Mouse (Mus musculus): ENCODE measurements at regions not wholly inside any gene's neighbourhood (a gene's known extent, or its start where the extent isn't known, plus 50 kb on each side); places are given as distances from the start of the nearest gene placed in this dataset.

DNA sequence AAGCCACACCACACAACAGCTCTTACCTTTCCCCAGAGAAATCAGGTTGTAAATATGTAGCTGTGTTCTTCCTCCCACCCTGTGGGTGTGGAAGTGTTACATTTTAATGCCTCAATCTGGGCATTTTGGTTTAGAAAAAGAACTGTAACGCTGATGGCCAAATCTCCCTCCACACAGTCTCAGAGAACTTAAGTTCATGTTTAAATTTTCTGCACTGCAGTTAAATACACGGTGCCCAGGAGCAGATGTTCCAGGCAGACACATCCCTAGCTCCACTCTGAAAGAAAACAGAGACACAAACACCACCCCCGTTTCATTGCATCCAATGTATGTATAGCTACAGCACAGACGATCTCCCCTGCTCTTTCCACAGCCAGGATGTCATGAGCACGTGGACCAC is 206.1 kb downstream of the Tle3 start:
- no peak for DNase-seq (ENCODE audit: low spot score)

DNA sequence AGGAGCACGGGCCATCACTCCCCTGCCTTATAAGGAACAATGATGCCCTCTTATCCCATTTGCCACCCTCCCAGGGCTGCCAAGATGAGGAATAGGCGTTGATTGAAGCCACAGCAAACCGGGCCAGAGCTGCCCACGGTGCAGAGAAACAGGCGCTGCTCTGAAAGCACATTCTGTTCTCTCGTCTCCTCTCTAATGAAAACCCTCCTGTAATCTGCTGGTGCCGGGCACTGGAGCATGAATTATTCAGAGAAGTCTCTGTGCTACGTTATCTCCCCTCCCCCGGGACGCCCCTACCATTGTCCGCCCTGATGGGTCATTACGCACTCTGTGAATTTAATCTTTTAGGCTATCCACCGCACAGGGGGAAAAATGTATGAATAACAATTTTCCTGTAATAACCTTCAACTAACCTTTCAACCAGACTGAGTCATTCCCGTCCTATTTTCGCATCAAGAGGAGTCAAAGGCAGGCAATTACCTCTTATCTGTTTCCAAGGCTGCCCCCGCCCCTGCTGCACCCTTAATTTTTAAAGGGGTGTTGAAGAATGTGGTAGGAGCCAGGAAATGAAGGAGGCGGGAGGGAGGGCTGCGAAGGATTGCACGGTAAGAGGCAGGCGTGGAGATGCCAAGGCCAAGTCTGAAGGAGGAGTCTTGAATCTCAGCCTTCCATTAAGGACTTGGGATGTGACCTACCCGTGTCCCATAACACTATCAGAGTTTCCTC is 201.6 kb downstream of the Tle3 start:
- no peak for DNase-seq (ENCODE audit: low spot score)

DNA sequence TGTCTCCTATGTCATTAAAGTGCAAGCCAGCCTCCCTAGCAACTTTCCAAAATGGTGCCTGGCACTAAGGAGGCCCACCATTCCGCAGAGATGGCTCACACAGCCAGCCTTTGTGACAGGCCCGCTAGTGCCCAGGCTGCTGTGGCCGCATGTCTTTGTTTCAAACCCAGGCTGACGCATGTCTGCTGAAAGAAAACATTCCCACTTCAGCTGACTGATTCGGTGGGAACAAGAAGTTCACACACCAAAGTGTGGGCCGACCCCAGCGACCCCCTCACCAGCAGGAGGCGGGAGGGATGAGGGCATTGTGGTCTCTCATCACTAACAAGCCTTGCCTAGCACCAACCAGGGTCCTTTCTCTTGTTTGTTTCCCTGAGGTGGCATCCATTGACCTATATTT is 190.9 kb downstream of the Tle3 start:
- no peak for DNase-seq (ENCODE audit: low spot score)

DNA sequence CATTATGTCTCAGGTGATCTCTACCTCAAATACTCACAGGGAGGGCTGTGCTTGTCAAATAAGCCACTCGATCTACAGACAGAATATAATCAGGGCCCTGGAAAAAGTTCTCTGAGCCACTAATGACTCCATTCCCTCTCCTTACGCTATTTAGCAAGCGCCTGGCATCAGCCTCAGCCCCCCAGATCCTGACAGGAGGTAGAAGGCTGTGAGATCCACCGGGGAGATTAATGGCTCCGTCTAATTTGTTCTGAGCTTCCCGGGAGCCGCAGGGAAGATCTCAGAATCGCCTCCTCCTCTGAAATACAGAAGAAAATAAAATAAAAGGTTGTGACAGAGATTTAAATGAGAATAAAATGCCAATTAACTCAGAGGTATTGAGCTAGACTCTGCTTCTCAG is 189.4 kb downstream of the Tle3 start:
- no peak for DNase-seq (ENCODE audit: low spot score)

DNA sequence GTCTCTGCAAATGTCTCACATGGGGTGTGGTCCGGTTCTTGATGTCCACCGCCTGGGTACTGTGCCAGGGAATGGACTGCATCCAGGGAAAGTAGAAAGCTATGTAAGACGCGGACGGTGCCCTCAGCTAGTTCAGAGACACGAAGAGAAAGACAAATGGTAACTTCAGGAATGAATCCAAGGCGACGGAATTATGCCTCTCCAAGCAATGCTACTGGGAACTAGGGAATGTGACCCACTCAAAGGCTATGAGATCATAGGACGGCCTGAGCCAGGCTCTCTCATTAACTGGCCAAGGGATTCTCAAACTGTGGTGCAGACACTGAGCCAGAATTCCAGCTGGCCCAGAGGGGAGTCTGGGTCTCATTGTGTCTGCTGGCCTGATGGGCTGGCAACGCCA is 186.5 kb downstream of the Tle3 start:
- no peak for DNase-seq (ENCODE audit: low spot score)

DNA sequence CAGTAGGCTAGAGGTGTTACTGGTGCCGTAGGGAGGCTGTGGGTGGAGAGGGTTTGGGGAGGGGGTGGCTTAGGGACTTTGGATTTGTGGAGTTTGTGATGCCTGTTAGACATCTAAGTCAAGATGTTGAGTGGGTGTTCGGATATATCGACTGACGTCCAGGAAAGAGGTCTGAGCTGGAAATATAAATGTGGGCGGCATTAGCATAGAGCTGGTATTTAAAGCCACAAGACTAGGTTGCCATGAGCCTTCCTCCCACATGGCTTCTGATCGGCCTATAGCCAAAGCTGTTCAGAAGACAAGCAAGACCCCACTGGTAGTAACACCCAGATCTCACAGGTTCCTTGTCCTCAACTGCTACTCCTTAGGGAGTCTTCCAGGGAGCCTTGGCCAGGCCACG is 184.9 kb downstream of the Tle3 start:
- DNase-seq (ENCODE audit: low spot score): no peak

DNA sequence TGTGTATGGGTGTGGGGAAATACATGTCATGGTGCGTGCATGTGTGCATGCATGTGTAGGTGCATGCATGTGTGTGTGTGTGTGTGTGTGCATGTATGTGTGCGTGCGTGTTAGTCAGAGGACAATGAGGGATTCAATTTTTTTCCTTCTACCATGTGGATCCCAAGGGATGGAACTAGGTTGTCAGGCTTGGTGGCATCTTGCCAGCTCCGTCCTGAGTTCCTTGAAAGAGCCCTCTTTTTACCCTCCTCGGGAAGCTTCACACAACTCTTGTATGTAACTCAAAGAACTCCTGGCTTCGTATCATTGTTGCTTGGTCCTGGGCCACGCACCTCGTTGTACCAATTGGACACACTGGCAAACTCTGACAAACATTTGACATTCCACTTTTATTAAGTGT is 183.0 kb downstream of the Tle3 start:
- DNase-seq (ENCODE audit: low spot score): no peak

DNA sequence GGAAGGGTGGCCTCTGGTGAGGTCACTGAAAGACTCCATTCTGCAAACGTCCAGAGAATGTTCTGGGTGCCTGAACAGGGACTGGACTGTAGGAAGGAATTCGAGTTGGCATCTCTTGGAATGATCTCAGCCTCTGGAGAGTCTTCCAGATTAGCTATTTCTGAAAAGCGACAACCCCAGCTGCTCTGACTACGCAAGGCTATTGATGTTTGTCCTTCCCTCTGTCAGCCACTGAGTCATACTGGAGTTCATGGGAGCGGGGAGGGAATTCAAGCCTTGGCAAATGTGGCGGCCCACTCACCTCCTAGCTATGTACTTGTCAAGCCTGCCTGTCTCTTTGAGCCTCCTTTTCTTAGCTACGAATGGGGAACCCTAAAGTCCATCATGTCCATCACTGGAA is 182.4 kb downstream of the Tle3 start:
- DNase-seq (ENCODE audit: low spot score): no peak

DNA sequence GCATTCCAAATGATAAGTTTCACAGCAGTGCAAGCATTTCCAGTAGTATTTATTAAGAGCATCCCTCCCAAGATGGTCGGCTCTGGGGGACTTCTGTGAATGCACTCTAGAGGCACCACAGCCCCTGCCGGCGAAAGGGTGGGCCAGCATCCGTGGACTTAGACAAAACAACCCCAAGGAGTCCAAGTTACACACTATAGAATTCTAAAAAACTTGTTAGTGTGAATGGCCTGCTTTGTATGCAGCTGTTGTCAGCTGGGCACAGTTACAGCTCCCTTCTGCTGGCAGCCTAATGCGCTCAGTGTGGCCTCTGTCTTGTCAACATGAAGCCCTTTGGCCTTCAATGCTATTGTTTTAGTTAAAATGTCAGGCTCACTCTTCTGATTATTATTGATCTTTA is 181.5 kb downstream of the Tle3 start:
- DNase-seq (ENCODE audit: low spot score): no peak

DNA sequence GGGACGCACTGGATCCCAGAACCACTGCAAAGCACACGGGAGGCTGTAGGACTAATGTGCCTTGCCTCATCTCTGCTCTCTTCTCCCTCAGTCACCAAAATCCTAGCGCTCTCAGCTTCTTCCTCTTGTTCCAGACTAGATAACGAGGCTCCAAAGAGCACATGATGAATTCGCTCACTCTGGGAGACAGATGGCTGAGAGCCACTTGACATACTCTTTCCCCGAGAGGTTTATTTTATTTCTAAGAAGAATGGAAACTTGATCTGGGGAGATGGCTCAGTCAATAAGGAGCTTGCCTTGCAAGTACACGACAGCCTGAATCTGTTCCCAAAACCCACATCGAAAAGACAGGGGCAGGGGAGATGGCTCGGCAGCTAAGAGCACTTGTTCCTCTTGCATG is 179.2 kb downstream of the Tle3 start:
- DNase-seq (ENCODE audit: low spot score): no peak

DNA sequence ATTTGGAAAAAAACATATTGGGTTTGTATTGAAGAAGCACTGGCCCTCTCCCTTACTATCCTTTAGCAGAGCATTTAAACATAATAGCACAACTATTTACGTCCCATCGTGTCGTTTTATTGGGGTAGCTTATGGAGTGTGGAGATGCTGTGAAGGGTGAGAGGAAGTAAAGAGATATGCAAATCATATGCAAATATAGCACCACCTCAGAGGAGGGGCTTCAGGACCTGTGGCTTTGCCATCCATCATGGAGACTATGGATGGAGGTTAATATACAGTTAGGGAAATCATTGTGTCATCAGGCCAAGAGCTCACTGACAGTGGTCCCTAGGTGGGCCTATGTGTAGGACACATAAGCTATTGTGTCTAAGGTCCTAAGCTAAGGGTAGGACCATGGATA is 178.2 kb downstream of the Tle3 start:
- no peak for DNase-seq (ENCODE audit: low spot score)

DNA sequence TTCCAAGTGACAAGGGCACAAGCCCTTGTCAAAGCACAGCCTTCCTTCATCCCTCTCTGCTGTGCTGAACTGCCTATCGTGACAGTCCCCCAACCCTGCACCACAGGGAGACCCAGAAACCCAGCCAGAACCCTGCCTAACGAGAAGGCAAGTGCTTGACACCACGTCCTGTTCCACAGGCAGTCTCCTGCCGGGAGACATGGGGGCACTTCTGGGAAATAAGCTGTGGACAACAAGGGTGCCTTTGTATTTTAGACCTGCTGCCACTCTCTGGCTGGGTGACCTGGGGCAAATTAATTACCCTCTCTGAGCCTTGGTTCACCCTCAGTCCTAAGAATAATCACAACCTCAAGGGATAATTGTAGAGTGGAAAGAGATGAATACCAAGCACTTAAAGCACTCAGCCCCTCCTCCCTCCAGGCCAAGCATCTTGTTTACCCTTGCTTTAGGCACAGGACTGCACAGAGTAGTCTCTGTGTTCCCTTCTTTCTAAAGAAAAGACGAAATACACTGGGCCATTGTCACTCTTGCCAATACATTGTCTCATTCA is 177.6 kb downstream of the Tle3 start:
- no peak for DNase-seq (ENCODE audit: low spot score)

DNA sequence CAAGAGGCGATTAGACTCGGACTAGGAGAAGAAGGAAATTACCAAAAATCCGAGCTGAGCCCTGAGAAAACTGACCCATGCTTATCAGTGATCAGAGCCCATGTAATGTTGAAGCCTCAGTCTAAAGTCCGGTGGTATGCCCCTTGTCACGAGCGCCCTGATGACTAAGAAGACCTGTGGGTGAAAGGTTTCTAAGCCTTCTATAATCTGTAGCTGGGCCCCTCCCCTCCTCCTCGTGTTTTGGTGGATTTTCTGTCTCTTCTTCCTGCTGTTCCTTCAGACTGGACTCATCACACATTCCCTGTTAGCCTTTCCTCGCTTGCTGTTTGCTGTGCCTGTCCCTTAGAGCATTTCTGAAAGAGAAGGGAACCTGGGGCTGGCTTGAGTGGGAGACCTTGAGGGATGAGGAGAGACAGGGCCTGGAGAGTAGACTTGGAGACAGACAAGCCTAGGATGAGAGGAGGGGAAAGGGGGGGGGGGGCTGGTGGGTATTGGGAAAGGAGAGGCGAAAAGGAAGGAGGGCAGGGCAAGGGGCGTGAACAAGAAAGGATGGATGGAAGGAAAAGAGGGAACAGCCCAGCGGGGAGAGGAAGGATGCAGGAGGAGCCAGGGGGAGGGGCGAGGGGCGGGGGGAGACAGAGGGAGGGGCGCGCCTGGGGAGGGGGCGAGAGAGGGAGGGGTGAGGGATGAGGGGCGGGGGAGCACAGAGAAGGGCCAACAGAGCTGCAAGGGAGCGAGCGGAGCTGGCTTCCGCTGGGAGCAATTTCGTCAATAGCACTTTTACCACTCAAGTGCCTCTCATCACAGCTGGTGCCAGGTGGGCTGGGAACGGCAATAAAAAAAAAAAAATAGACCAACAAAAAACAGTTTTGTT is 165.4 kb downstream of the Tle3 start:
- no peak for DNase-seq (ENCODE audit: low spot score)

DNA sequence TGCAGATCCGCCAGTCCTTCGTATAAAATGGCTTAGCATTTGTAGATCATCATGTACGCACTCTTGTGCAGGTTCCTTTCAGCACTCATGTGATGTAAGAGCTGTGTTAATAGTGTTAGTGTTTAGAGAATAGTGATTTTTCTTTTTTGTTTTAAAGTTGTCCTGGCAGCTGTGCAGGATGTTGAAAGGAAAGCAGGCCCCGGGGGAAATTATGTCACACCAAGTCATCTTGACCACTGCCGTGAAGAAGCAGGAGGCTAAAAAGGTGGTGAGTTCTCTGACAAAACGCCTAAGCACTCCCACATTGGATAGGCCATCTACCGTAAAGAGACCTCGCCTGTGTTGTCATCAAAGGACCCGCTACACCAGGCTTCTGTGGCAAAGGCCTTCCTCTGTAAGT is 161.1 kb downstream of the Tle3 start:
- no peak for DNase-seq (ENCODE audit: low spot score)

DNA sequence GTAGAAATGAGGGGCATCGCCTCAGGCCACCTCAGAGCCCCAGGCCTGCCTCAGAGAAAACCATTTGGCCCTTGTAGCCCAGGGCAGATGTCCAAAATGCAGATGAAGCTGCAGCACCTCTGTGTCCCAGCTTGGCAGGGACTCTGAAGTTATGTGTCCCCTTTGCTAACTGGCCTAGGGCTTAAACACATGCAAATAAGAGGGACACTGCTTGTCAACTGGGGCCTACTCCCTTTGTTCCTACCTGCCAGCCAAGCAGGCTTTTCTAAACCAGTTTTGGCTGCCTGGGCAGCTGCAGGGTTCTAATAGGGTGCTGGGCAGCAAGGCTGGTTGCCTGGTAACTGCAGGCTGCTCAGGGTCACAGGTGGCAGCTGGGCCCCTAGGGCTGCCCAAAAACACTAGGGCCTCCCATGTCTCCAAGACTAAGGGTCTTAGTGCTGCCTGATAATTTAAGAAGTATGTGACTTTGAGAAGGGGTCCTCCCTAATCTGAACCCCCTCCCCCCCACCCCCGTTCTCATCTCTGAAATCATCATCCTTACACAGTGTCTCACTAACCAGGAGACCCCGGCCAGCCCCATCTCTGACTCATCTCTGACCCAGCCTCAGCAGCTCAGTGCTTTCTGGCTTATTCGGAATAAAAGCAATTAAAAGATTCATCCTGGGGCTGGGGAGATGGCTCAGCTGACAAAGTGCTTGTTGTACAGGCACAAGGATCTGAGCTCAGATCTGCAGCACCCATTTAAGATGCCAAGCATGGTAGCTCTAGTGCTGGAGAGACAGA is 158.3 kb downstream of the Tle3 start:
- DNase-seq (ENCODE audit: low spot score): no peak

DNA sequence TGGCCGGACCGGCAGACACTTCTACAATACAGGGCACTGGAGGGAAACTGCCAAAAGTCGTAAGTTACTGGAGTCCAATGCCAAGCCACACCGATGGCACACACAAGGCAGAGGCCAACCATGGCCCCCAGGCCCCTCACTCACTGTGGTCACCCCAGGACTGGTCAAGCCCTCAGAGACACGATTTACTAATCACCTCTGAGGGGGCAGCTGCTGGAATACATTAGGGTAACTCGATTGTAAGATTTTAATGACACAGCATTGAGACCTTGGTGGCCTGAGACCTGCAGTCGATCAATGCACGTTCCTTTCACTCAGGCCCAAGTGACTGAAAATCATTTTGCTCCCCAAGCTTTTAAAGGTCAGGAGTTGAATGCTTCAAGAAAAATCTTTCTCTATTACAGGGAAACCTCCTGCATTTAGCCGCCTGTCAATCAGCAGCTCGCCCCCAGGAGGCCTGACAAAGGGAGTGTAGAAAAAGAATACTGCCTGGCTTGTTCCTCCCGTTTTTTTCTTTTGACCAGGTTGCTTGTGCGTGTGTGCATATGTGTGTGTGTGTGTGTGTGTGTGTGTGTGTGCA is 156.2 kb downstream of the Tle3 start:
- DNase-seq (ENCODE audit: low spot score): no peak

DNA sequence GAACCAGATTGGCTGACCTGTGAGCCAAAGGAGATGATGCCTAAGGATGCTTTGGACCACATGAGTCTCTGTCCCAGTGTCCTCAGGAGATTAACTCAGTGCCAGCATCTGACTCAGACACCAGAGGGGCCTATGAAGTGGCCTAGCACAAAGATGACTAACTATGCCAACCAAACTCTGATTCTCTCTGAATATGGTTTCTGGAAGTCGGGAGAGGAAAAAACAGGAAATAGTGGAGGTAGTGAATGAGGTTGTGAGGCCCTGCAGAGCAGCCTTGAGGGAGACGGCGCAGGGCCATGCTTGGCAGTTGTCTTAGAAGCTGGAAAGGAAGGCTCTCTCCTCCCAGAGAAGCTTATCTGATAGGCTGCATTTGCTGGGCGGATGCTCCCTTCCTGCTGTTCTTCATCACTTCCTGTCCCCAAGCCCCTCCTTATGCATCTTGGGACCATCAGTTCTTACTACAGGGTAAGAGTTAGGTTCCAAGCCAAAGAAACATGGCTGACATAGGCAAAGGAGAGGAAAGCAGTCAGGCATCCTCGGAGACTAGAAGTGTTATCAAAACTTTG is 155.4 kb downstream of the Tle3 start:
- no peak for DNase-seq (ENCODE audit: low spot score)

DNA sequence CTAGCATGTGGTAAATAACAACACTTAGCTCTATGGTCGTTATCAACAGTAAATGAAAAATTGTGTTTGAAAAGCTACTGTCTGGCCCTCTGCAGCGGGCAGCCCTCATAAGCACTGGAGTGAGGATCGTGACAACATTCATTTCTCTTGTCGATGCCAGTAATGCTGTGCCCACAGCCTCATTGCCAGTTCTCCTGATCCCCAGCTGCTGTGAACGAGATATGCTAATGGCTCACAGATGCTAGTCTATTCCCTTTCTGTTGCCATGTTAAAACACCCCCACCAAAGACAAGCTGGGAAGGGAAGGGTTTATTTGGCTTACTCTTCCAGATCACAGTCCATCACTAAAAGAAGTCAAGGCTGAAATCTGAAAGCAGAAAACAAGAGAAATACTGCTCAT is 148.0 kb downstream of the Tle3 start:
- DNase-seq (ENCODE audit: low spot score): no peak

DNA sequence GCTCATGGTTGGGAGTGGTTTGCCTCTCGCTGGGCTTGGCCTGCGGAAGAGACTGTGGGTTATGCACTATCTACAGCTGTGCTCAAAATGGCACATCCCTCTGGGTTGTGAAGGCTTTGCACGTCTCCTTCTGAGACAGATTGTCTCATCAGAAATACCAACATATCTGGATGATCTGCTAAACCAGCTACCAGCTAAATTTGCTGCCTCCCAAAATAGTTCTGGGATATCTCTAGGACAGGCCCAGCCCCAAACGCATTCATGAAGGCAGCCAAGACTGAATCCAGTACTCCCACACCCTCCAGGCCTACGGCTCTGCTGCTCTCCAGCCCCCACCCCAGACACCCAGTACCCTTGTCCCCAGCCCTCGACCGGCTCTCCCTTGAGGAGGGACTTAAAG is 145.7 kb downstream of the Tle3 start:
- DNase-seq (ENCODE audit: low spot score): no peak

DNA sequence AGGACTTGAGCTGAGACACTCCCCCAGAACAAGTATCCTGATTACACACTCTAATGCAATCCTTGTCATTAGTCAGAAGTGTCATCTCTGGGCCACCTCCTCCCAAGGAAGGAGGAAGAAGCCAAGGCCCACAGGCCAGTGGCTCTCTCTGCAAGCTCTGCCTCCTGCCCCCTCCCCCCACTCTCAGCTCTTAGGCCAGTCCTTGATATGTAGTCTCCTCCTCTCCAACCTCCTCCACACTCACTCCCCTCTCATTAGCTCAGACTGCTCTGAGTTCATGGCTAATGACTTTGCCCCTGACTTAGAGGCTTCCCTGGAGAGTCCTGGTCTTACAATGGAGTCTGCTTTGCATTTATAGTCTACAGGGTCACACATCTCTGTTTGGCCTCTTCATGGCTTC is 139.3 kb downstream of the Tle3 start:
- no peak for DNase-seq (ENCODE audit: low spot score)

DNA sequence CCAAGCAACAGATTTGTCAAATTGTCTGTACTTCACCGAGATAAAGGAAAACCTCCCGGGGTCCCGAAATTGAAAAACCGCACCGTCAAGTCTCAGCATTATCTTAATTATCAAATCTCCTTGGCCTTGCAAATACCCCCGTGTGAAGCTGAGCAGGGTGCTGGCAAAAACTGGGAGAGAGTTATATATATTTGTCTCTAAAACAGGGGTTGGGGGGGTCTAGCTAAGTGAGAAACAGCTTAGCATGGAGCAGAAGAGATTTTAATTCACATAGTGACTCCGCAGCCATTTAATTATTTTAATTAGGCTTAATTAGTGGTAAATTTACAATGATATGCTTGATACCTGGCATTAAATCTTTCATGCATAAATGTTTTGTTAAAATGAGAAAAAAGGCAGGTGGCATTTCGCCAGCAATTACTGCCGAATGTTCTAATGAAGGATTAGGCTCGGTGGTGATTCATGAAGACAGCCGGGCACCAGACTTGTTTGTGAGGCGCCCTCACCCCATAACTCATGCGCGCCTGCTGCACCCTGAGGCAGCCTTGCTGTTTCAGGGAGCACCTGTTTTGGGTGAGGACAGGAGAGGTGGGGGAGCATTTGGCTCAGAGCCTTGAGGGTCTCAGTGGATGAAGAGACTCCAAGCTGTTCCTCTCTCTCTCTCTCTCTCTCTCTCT is 138.2 kb downstream of the Tle3 start:
- no peak for DNase-seq (ENCODE audit: low spot score)
